Mouse (Mus musculus): Measurements from ENCODE around the gene Etl4. TPM values are rescaled to one million over a fixed set of nuclear protein-coding genes. Genes with fewer than 3 reads are reported as not detected.

Etl4 gene
- polyA plus RNA-seq, 1 experiment from 2014 or later: 7.2 TPM

GRCm38 (mm10) chr2:20737112-20737808 is 827.7 kb downstream of the Etl4 start:
- WGBS: 69% methylated on average over 19 of the region's 19 CpGs
- no peak for ATAC-seq (ENCODE audit: low FRiP score)
- H3K4me2 ChIP-seq: no peak overlapping the region

DNA sequence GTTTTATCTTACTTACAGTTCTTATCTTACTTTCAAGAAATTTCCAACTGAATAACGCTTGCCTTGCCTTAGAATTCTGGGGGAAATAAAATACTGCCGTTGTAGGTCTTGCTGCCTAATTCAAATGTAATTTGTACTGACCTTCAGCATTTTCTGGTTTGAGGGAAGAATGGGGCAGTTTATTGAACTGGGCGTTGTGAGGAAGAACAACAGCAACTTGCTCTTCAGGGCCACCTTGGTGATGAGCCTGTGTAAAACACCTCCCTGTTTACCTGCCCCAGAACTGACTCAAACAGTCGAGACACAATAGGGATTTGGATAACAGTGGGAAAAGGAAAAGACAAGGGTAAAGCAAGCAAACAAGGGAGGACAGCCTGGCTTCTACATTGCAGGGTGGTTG is 828.3 kb downstream of the Etl4 start:
- 52% methylated on average over 4 of the region's 4 CpGs for WGBS
- H3K9ac ChIP-seq (replicated peaks): no peak overlapping the region
- no peak overlapping the region for H3K4me2 ChIP-seq
- no peak overlapping the region for H3K4me3 ChIP-seq (replicated peaks)
- no peaks in the 10 kb centered on the region for H3K27me3 ChIP-seq (replicated peaks)
- H3K36me3 ChIP-seq: no peaks in the 10 kb centered on the region
- H3K4me1 ChIP-seq: no peaks in the 10 kb centered on the region
- no peak for ATAC-seq (ENCODE audit: low FRiP score)
- H3K9me3 ChIP-seq (replicated peaks): no peaks in the 10 kb centered on the region
- no peak overlapping the region for H3K27ac ChIP-seq (replicated peaks)

More at GRCm38 (mm10) chr2:20737112-20737808, 827.7 kb downstream of the Etl4 start:
- H3K27ac ChIP-seq (replicated peaks): no peak overlapping the region
- no peaks in the 10 kb centered on the region for H3K4me1 ChIP-seq
- H3K9me3 ChIP-seq (replicated peaks): no peaks in the 10 kb centered on the region
- H3K27me3 ChIP-seq (replicated peaks): no peaks in the 10 kb centered on the region
- H3K9ac ChIP-seq (replicated peaks): no peak overlapping the region
- no peak overlapping the region for H3K4me3 ChIP-seq (replicated peaks)
- no peaks in the 10 kb centered on the region for H3K36me3 ChIP-seq

DNA sequence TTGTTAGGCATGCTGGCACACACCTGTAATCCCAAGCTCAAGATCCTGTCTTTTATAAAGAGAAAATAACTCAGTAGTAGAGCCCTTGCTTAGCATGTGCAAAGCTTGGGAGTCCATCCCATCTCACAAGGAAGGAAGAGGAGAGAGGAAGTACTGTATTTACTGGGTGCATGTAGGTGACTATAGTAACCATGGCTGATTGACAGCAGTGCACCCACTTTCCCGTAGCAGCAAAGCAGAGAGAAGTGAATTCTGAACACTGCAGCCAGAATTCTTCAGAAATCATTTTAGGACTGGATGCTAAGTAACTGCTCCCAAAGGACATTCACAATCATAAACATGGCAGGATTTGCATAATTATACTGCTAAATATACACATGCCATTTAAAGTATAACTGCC is 838.1 kb downstream of the Etl4 start:
- no peak overlapping the region for H3K27ac ChIP-seq (replicated peaks)
- ATAC-seq (ENCODE audit: low FRiP score): no peak
- no peak overlapping the region for H3K9ac ChIP-seq (replicated peaks)
- no peaks in the 10 kb centered on the region for H3K27me3 ChIP-seq (replicated peaks)
- WGBS: 36% methylated on average over 1 of the region's 1 CpGs
- no peaks in the 10 kb centered on the region for H3K4me1 ChIP-seq
- H3K4me3 ChIP-seq (replicated peaks): no peak overlapping the region
- H3K9me3 ChIP-seq (replicated peaks): no peaks in the 10 kb centered on the region
- no peaks in the 10 kb centered on the region for H3K36me3 ChIP-seq
- no peak overlapping the region for H3K4me2 ChIP-seq

- WGBS: 29% methylated on average over 1 of the region's 1 CpGs
- no peak for ATAC-seq (ENCODE audit: low FRiP score)
- Histone ChIP-seq H3K9ac (replicated peaks) (no peak overlapping the region), H3K36me3 (no peaks in the 10 kb centered on the region), H3K4me1 (no peaks in the 10 kb centered on the region), H3K9me3 (replicated peaks) (no peaks in the 10 kb centered on the region), H3K4me2 (no peak overlapping the region), H3K4me3 (replicated peaks) (no peak overlapping the region), H3K27ac (replicated peaks) (no peak overlapping the region), H3K27me3 (replicated peaks) (no peaks in the 10 kb centered on the region)
These were observed 838.9 kb downstream of the Etl4 start for GRCm38 (mm10) chr2:20748481-20748880.

DNA sequence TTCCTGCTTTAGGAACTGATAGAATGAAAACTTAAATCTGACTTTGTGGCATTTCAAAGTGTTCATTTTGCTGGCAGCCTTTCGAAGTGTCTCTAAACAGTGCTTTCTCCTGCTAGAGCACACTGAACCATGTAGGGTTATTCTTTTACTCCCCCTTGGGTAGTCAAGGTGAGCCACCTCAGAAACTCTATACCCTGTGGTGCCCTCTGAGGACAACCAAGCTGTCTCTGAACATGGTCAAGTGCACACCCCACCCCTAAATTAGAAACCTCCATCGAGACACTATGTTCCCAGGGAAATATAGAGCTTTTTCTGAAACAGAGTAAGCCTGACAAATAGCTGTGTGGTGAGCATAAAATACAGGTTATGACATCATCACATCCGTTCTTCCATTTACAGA is 840.1 kb downstream of the Etl4 start:
- ATAC-seq (ENCODE audit: low FRiP score): no peak
- 92% methylated on average over 3 of the region's 3 CpGs for WGBS
- Histone ChIP-seq H3K4me3 (replicated peaks) (no peak overlapping the region), H3K9me3 (replicated peaks) (no peaks in the 10 kb centered on the region), H3K9ac (replicated peaks) (no peak overlapping the region), H3K4me1 (no peaks in the 10 kb centered on the region), H3K4me2 (no peak overlapping the region), H3K27me3 (replicated peaks) (no peaks in the 10 kb centered on the region), H3K36me3 (no peaks in the 10 kb centered on the region), H3K27ac (replicated peaks) (no peak overlapping the region)

GRCm38 (mm10) chr2:20753282-20754110 is 843.9 kb downstream of the Etl4 start:
- WGBS: 89% methylated on average over 8 of the region's 8 CpGs
- Histone ChIP-seq H3K9me3 (replicated peaks) (no peaks in the 10 kb centered on the region), H3K27ac (replicated peaks) (no peak overlapping the region), H3K4me2 (no peak overlapping the region), H3K4me1 (no peaks in the 10 kb centered on the region), H3K36me3 (no peaks in the 10 kb centered on the region), H3K27me3 (replicated peaks) (no peaks in the 10 kb centered on the region), H3K9ac (replicated peaks) (no peak overlapping the region), H3K4me3 (replicated peaks) (no peak overlapping the region)
- no peak for ATAC-seq (ENCODE audit: low FRiP score)

- ATAC-seq (ENCODE audit: low FRiP score): no peak
- H3K27ac ChIP-seq (replicated peaks): no peak overlapping the region
- WGBS: 90% methylated on average over 3 of the region's 3 CpGs
These were observed 847.4 kb downstream of the Etl4 start for GRCm38 (mm10) chr2:20756964-20757363.

GRCm38 (mm10) chr2:20759045-20759662 is 849.6 kb downstream of the Etl4 start:
- Histone ChIP-seq H3K4me2 (no peak overlapping the region), H3K27ac (replicated peaks) (no peak overlapping the region), H3K4me1 (no peaks in the 10 kb centered on the region), H3K27me3 (replicated peaks) (no peaks in the 10 kb centered on the region), H3K9me3 (replicated peaks) (no peaks in the 10 kb centered on the region), H3K36me3 (no peaks in the 10 kb centered on the region), H3K4me3 (replicated peaks) (no peak overlapping the region), H3K9ac (replicated peaks) (no peak overlapping the region)
- ATAC-seq (ENCODE audit: low FRiP score): no peak
- WGBS: 81% methylated on average over 7 of the region's 7 CpGs

More at GRCm38 (mm10) chr2:20756964-20757363, 847.4 kb downstream of the Etl4 start:
- H3K4me2 ChIP-seq: no peak overlapping the region
- H3K27me3 ChIP-seq (replicated peaks): no peaks in the 10 kb centered on the region
- H3K4me3 ChIP-seq (replicated peaks): no peak overlapping the region
- H3K36me3 ChIP-seq: no peaks in the 10 kb centered on the region
- no peaks in the 10 kb centered on the region for H3K9me3 ChIP-seq (replicated peaks)
- no peak overlapping the region for H3K9ac ChIP-seq (replicated peaks)
- no peaks in the 10 kb centered on the region for H3K4me1 ChIP-seq

GRCm38 (mm10) chr2:20761320-20761719 is 851.7 kb downstream of the Etl4 start:
- Histone ChIP-seq H3K27me3 (replicated peaks) (no peaks in the 10 kb centered on the region), H3K9me3 (replicated peaks) (no peaks in the 10 kb centered on the region), H3K9ac (replicated peaks) (no peak overlapping the region), H3K4me2 (no peak overlapping the region), H3K4me3 (replicated peaks) (no peak overlapping the region), H3K36me3 (no peaks in the 10 kb centered on the region), H3K4me1 (no peaks in the 10 kb centered on the region), H3K27ac (replicated peaks) (no peak overlapping the region)
- no peak for ATAC-seq (ENCODE audit: low FRiP score)
- 92% methylated on average over 5 of the region's 5 CpGs for WGBS

- H3K9me3 ChIP-seq (replicated peaks): no peaks in the 10 kb centered on the region
- no peaks in the 10 kb centered on the region for H3K27me3 ChIP-seq (replicated peaks)
- H3K27ac ChIP-seq (replicated peaks): no peak overlapping the region
- H3K4me1 ChIP-seq: no peaks in the 10 kb centered on the region
- H3K9ac ChIP-seq (replicated peaks): no peak overlapping the region
- no peaks in the 10 kb centered on the region for H3K36me3 ChIP-seq
- 88% methylated on average over 3 of the region's 3 CpGs for WGBS
- no peak overlapping the region for H3K4me3 ChIP-seq (replicated peaks)
- H3K4me2 ChIP-seq: no peak overlapping the region
- no peak for ATAC-seq (ENCODE audit: low FRiP score)
These were observed 852.2 kb downstream of the Etl4 start for GRCm38 (mm10) chr2:20761751-20762150.

- H3K9ac ChIP-seq (replicated peaks): no peak overlapping the region
- H3K4me2 ChIP-seq: no peak overlapping the region
- H3K4me3 ChIP-seq (replicated peaks): no peak overlapping the region
- ATAC-seq (ENCODE audit: low FRiP score): no peak
- no peaks in the 10 kb centered on the region for H3K27me3 ChIP-seq (replicated peaks)
- H3K36me3 ChIP-seq: no peaks in the 10 kb centered on the region
- WGBS: 87% methylated on average over 4 of the region's 4 CpGs
- H3K4me1 ChIP-seq: no peaks in the 10 kb centered on the region
- no peaks in the 10 kb centered on the region for H3K9me3 ChIP-seq (replicated peaks)
- no peak overlapping the region for H3K27ac ChIP-seq (replicated peaks)
These were observed 854.1 kb downstream of the Etl4 start for GRCm38 (mm10) chr2:20763511-20764212.

Data from neural tube, embryonic 15.5 days (tissue).